ENCODE assay signal across 13 mouse cellular contexts in genomic region chr6:90880404-90880803, GRCm38 (mm10).
DNase-seq lines count a peak whose midpoint lies in the region; ATAC-seq and TF ChIP-seq lines count a peak whose summit lies in the region.
"Had no signal": no experiment of that assay in that cellular context is flagged by ENCODE, and none has a peak within 500 bp of the region (broad histone marks: within the 10 kb centered on the region; RNA-seq: fewer than 3 reads in every experiment).

No protein-coding gene starts in this region.

- no peaks in the 10 kb centered on the region for H3K79me2 ChIP-seq in heart, adult 2 months (replicated peaks; ENCODE audit: control insufficient read depth, insufficient read depth, low read length)

- H3K4me1 ChIP-seq in heart, adult 2 months (ENCODE audit: control insufficient read depth, insufficient read depth, low read length), result peaks cover 2% of the 10 kb centered on the region; the same call in 1 of the 2 replicates
- no peaks in the 10 kb centered on the region for H3K4me1 ChIP-seq in intestine, embryonic 15.5 days (replicated peaks)
- H3K4me1 ChIP-seq: embryonic facial prominence, embryonic 15.5 days; limb, embryonic 12.5 days had no signal

- intact Hi-C loops in heart, adult 2 months (cut with DNase I), result no loop called here

- DNase-seq in heart, adult 2 months, result no peak
- DNase-seq in heart, adult 9 months (ENCODE audit: low spot score in 2 of 2), result no peak
- DNase-seq in layer of hippocampus, adult 18-20 months (ENCODE audit: low spot score in 2 of 2), result peak; percentile 36 to 52
- no peak for DNase-seq in layer of hippocampus, postnatal 25 days (ENCODE audit: extremely low spot score in 1 of 2, low spot score in 1 of 2)
- peak; percentile 56 for DNase-seq in brain, embryonic 14.5 days (ENCODE audit: low read depth)
- peak; percentile 20 to 37 for DNase-seq in layer of hippocampus, postnatal 36 days
- no peak for DNase-seq in yolk sac, embryonic 10.5 days (ENCODE audit: low spot score)
- DNase-seq: adrenal gland, postnatal 14 days; cerebellum, adult 2 months; lung, postnatal 14 days had no signal

- TF ChIP-seq CTCF in heart, adult 2 months (IDR thresholded peaks at IDR 0.05), result peak; percentile 34
- peak; percentile 11; the same call in 1 of the 2 replicates for TF ChIP-seq CTCF in brain, embryonic 14.5 days (IDR thresholded peaks at IDR 0.05; ENCODE audit: borderline replicate concordance, extremely low read depth, insufficient read depth, insufficient read length)

- no peak overlapping the region for H3K4me2 ChIP-seq in intestine, embryonic 15.5 days (replicated peaks)
- H3K4me2 ChIP-seq: embryonic facial prominence, embryonic 15.5 days; limb, embryonic 12.5 days had no signal

- no peak for TF ChIP-seq POLR2A in heart, adult 2 months (IDR thresholded peaks at IDR 0.05; ENCODE audit: insufficient read depth, low read depth, low read length)
- TF ChIP-seq POLR2A in brain, embryonic 14.5 days (IDR thresholded peaks at IDR 0.05; ENCODE audit: borderline replicate concordance, extremely low read depth, insufficient read depth, insufficient read length, poor library complexity, severe bottlenecking), result no peak

- H3K27ac ChIP-seq in heart, adult 2 months, result no peak overlapping the region
- no peak overlapping the region for H3K27ac ChIP-seq in intestine, embryonic 15.5 days
- H3K27ac ChIP-seq: embryonic facial prominence, embryonic 15.5 days; limb, embryonic 12.5 days had no signal

- 38% methylated on average over 3 of the region's 3 CpGs for WGBS in heart, adult 2 months
- WGBS in intestine, embryonic 15.5 days, result 39% methylated on average over 3 of the region's 3 CpGs

- H3K27me3 ChIP-seq in heart, adult 2 months (ENCODE audit: control insufficient read depth, insufficient read depth, low read length), result no peaks in the 10 kb centered on the region
- H3K27me3 ChIP-seq in intestine, embryonic 15.5 days (replicated peaks), result no peaks in the 10 kb centered on the region
- H3K27me3 ChIP-seq: embryonic facial prominence, embryonic 15.5 days; limb, embryonic 12.5 days had no signal

- no peaks in the 10 kb centered on the region for H3K36me3 ChIP-seq in heart, adult 2 months (ENCODE audit: control insufficient read depth, insufficient read depth, low read length)
- no peaks in the 10 kb centered on the region for H3K36me3 ChIP-seq in intestine, embryonic 15.5 days
- H3K36me3 ChIP-seq: embryonic facial prominence, embryonic 15.5 days; limb, embryonic 12.5 days had no signal

- ATAC-seq in intestine, embryonic 15.5 days, result no peak

- no peak overlapping the region for H3K9ac ChIP-seq in heart, adult 2 months (ENCODE audit: low read depth, low read length)
- H3K9ac ChIP-seq in intestine, embryonic 15.5 days, result no peak overlapping the region
- H3K9ac ChIP-seq: embryonic facial prominence, embryonic 15.5 days; limb, embryonic 12.5 days had no signal

- H3K4me3 ChIP-seq in heart, adult 2 months, result no peak overlapping the region
- H3K4me3 ChIP-seq in intestine, embryonic 15.5 days (replicated peaks), result no peak overlapping the region
- H3K4me3 ChIP-seq: embryonic facial prominence, embryonic 15.5 days; limb, embryonic 12.5 days had no signal

- TF ChIP-seq EP300 in heart, adult 2 months (IDR thresholded peaks at IDR 0.05; ENCODE audit: insufficient read depth, low read depth, low read length), result no peak

- no peaks in the 10 kb centered on the region for H3K9me3 ChIP-seq in intestine, embryonic 15.5 days
- H3K9me3 ChIP-seq: embryonic facial prominence, embryonic 15.5 days; limb, embryonic 12.5 days had no signal

Comparison
In these comparisons a context has a peak if more than half of its experiments do, and no peak if none do; other contexts are left out.
1. DNase-seq: peak in layer of hippocampus, adult 18-20 months (2 of 2), brain, embryonic 14.5 days (single experiment) and layer of hippocampus, postnatal 36 days (2 of 2); none in heart, adult 2 months (0 of 2), heart, adult 9 months (0 of 2), layer of hippocampus, postnatal 25 days (0 of 2) and yolk sac, embryonic 10.5 days (single experiment).